Mouse (Mus musculus): ENCODE data around the gene Tbx21. TPM values are rescaled to one million over a fixed set of nuclear protein-coding genes. Genes with fewer than 3 reads are reported as not detected.

Tbx21 gene
- polyA plus RNA-seq, 1 experiment from 2014 or later = not detected

DNA sequence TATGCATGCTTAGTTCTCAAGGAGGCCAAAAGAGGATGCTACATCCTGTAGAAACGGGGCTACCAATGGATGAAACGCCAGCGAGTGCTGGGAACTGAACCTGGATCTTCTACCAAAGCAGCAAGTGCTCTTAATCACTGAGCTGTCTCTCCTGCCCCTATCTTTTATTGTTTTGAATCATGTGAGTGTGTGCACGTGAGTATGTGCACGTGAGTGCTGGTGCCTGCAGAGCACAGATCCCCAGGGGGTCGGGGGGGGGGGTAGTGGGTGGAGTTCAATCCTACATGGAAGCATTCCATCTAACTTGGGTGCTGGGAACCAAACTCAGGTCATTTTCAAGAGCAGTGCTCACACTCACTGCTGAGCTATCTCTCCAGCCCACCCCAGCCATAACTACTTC, 28.8 kb downstream of the Tbx21 start:
- DNase-seq (ENCODE audit: low spot score) (no peak), ATAC-seq (replicated peaks; ENCODE audit: insufficient number of reproducible peaks, low FRiP score, low TSS enrichment, low read depth) (no peak)
- no peaks in the 10 kb centered on the region for H3K27me3 ChIP-seq (ENCODE audit: control insufficient read depth, insufficient read depth, low read length)
- no peak overlapping the region for H3K4me3 ChIP-seq (ENCODE audit: low read depth, low read length)
- no peaks in the 10 kb centered on the region for H3K9me3 ChIP-seq (replicated peaks; ENCODE audit: control insufficient read depth, low read length)
- 73% methylated on average over 6 of the region's 6 CpGs for WGBS
- no peaks in the 10 kb centered on the region for H3K4me1 ChIP-seq (ENCODE audit: control insufficient read depth, insufficient read depth, low read length)
- no peak overlapping the region for H3K4me2 ChIP-seq (ENCODE audit: low read depth, low read length)
- H3K9ac ChIP-seq (replicated peaks; ENCODE audit: low read length) = no peak overlapping the region
- H3K27ac ChIP-seq (replicated peaks; ENCODE audit: low read depth, low read length) = no peak overlapping the region
- no peaks in the 10 kb centered on the region for H3K36me3 ChIP-seq (replicated peaks; ENCODE audit: control insufficient read depth, insufficient read depth, low read depth, low read length)

DNA sequence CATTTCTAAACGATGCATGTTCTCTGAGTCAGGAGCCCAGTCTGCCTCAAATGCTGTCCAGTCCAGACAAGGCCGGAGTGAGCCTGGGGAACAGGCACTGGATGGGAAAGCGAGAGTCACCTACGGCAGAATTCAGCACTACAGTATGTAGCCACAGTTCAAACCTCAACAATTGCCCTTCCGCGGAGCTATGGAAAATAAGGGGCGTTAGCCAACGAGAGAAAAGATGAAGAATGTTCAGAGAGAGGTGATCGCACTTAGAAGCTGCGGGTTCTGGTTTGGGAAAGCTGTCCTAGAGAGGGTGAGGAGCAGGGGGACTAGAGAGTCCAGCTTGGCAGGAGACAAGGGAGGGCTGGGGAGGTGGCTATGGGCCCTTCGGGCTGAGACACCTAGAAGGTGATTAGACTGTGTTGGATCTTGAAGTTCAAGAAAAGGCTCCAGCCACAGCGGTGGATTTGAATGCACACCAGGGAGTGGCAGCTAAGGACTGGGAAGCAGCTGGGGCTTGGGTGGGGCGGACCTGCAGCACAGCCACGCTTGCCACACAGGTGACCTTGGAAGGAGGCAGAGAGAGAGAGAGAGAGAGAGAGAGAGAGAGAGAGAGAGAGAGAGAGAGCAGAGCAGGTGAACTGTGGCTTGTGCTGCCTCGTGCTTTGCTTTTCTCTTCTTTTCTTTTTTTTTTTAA, 30.2 kb downstream of the Tbx21 start:
- Histone ChIP-seq H3K4me2 (ENCODE audit: low read depth, low read length) (no peak overlapping the region), H3K9me3 (replicated peaks; ENCODE audit: control insufficient read depth, low read length) (no peaks in the 10 kb centered on the region), H3K27me3 (ENCODE audit: control insufficient read depth, insufficient read depth, low read length) (no peaks in the 10 kb centered on the region), H3K4me3 (ENCODE audit: low read depth, low read length) (no peak overlapping the region), H3K36me3 (replicated peaks; ENCODE audit: control insufficient read depth, insufficient read depth, low read depth, low read length) (no peaks in the 10 kb centered on the region), H3K27ac (replicated peaks; ENCODE audit: low read depth, low read length) (no peak overlapping the region), H3K9ac (replicated peaks; ENCODE audit: low read length) (no peak overlapping the region), H3K4me1 (ENCODE audit: control insufficient read depth, insufficient read depth, low read length) (no peaks in the 10 kb centered on the region)
- 87% methylated on average over 15 of the region's 15 CpGs for WGBS
- DNase-seq (ENCODE audit: low spot score) (no peak), ATAC-seq (replicated peaks; ENCODE audit: insufficient number of reproducible peaks, low FRiP score, low TSS enrichment, low read depth) (no peak)

DNA sequence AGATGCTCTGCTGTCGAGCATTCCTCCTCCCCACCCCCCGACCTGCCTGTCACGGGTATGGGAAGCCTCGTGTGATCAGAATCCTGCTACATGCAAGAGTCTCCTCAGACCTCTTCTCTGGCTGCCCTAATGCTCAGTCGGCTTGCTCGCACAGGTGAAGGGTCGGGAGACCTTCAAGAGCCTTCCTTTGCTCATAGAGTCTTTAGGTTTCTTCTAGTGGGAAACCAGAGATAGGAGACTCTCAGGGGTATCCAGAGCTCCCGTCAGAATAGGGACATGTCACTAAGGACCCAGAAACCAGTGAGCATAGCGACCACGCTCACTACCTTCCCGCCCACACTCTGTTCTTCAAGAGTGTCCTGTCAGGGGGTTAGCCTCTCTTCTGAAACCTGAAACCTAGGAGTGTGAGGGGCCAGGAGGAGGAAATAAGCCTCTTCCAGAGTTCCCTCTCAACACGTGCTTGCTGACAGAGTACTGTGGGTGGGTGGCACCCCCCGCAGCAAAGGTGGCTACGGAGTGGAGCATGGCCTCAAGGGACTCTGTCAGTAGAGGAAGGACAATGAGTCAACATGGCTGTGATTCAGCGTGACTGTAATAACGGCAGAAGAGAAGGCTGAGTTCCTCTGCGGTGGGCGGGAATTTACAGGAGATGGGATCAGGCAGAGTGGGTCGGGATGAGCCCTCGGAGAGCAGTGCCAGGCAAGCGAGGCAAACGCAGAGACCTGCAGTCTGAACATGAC, 31.6 kb downstream of the Tbx21 start:
- Histone ChIP-seq H3K36me3 (replicated peaks; ENCODE audit: control insufficient read depth, insufficient read depth, low read depth, low read length) (no peaks in the 10 kb centered on the region), H3K27ac (replicated peaks; ENCODE audit: low read depth, low read length) (no peak overlapping the region), H3K4me2 (ENCODE audit: low read depth, low read length) (no peak overlapping the region), H3K27me3 (ENCODE audit: control insufficient read depth, insufficient read depth, low read length) (no peaks in the 10 kb centered on the region), H3K9me3 (replicated peaks; ENCODE audit: control insufficient read depth, low read length) (no peaks in the 10 kb centered on the region), H3K4me3 (ENCODE audit: low read depth, low read length) (no peak overlapping the region), H3K9ac (replicated peaks; ENCODE audit: low read length) (no peak overlapping the region), H3K4me1 (ENCODE audit: control insufficient read depth, insufficient read depth, low read length) (no peaks in the 10 kb centered on the region)
- DNase-seq (ENCODE audit: low spot score) (peak; percentile 26), ATAC-seq (replicated peaks; ENCODE audit: insufficient number of reproducible peaks, low FRiP score, low TSS enrichment, low read depth) (no peak)
- WGBS = 30% methylated on average over 22 of the region's 22 CpGs

DNA sequence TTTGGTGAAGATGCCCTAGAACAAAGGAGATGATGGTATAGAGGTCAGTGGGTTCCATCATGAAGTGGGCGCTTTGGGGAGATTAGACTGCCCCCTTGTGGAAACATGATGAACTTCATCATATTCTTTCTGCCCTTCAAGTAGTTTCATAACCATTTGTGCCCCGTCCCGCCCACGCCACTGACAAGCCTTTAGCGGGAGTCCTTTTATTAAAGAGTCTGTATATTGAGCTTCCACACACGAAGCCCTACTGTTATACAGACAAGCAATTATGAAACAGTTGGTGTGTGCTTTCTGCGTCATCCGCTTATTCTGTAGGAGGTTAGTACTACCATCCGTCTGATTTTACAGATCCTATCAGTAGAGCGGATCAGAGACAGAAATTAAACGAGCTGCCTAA, 32.2 kb downstream of the Tbx21 start:
- Histone ChIP-seq H3K4me3 (ENCODE audit: low read depth, low read length) (no peak overlapping the region), H3K27me3 (ENCODE audit: control insufficient read depth, insufficient read depth, low read length) (no peaks in the 10 kb centered on the region), H3K27ac (replicated peaks; ENCODE audit: low read depth, low read length) (no peak overlapping the region), H3K9me3 (replicated peaks; ENCODE audit: control insufficient read depth, low read length) (no peaks in the 10 kb centered on the region), H3K4me2 (ENCODE audit: low read depth, low read length) (no peak overlapping the region), H3K4me1 (ENCODE audit: control insufficient read depth, insufficient read depth, low read length) (no peaks in the 10 kb centered on the region), H3K36me3 (replicated peaks; ENCODE audit: control insufficient read depth, insufficient read depth, low read depth, low read length) (no peaks in the 10 kb centered on the region), H3K9ac (replicated peaks; ENCODE audit: low read length) (no peak overlapping the region)
- WGBS = 43% methylated on average over 11 of the region's 11 CpGs
- DNase-seq (ENCODE audit: low spot score) (peak; percentile 63), ATAC-seq (replicated peaks; ENCODE audit: insufficient number of reproducible peaks, low FRiP score, low TSS enrichment, low read depth) (no peak)

DNA sequence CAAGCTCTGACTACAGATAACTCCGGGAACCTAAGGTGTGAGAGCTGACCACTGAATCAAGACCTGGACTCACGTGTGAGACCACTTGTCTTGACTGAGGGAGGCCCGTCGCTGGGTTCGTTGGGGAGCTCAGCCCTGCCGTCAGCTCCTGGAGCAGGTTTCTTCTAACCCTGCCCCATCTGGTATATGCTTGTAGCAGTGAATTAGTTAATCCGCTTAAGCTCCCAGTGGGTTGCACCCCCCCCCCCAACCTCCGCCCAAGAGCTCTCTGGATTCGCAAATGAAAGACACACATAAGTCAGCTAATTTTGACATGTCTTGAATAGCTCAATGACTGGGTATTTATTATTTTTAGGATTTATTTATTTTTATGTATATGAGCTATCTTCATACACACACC, 34.8 kb downstream of the Tbx21 start:
- no peak for DNase-seq (ENCODE audit: low spot score)
- Histone ChIP-seq H3K27me3 (ENCODE audit: control insufficient read depth, insufficient read depth, low read length) (no peaks in the 10 kb centered on the region), H3K36me3 (replicated peaks; ENCODE audit: control insufficient read depth, insufficient read depth, low read depth, low read length) (no peaks in the 10 kb centered on the region), H3K4me2 (ENCODE audit: low read depth, low read length) (no peak overlapping the region), H3K27ac (replicated peaks; ENCODE audit: low read depth, low read length) (no peak overlapping the region), H3K4me3 (ENCODE audit: low read depth, low read length) (no peak overlapping the region), H3K9me3 (replicated peaks; ENCODE audit: control insufficient read depth, low read length) (no peaks in the 10 kb centered on the region), H3K9ac (replicated peaks; ENCODE audit: low read length) (no peak overlapping the region), H3K4me1 (ENCODE audit: control insufficient read depth, insufficient read depth, low read length) (no peaks in the 10 kb centered on the region)
- no peak for ATAC-seq (replicated peaks; ENCODE audit: insufficient number of reproducible peaks, low FRiP score, low TSS enrichment, low read depth)
- WGBS = 33% methylated on average over 9 of the region's 9 CpGs

DNA sequence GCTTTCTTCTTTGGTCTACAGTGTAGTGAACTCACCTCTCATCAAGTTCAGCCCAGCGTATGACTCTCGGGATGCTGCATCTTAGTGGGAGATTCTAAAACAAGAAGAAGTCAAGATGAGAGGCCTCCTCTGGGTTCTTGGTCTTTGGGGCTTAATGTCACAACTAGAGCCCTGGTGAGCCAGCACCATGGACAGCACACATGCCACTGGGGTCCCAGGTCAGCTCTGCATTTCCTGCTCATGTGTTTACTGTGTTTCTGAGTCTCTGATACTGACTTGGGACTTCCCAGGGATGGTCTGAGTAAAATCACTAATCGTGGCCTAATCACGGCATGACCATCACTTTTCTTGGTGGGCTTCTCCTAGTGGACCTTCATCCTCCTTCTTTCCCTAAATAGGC, 36.4 kb downstream of the Tbx21 start:
- Histone ChIP-seq H3K36me3 (replicated peaks; ENCODE audit: control insufficient read depth, insufficient read depth, low read depth, low read length) (no peaks in the 10 kb centered on the region), H3K9ac (replicated peaks; ENCODE audit: low read length) (no peak overlapping the region), H3K4me1 (ENCODE audit: control insufficient read depth, insufficient read depth, low read length) (no peaks in the 10 kb centered on the region), H3K4me2 (ENCODE audit: low read depth, low read length) (no peak overlapping the region), H3K9me3 (replicated peaks; ENCODE audit: control insufficient read depth, low read length) (no peaks in the 10 kb centered on the region), H3K27me3 (ENCODE audit: control insufficient read depth, insufficient read depth, low read length) (no peaks in the 10 kb centered on the region), H3K4me3 (ENCODE audit: low read depth, low read length) (no peak overlapping the region), H3K27ac (replicated peaks; ENCODE audit: low read depth, low read length) (no peak overlapping the region)
- DNase-seq (ENCODE audit: low spot score) = peak; percentile 71
- no peak for ATAC-seq (replicated peaks; ENCODE audit: insufficient number of reproducible peaks, low FRiP score, low TSS enrichment, low read depth)
- WGBS = 54% methylated on average over 4 of the region's 4 CpGs

DNA sequence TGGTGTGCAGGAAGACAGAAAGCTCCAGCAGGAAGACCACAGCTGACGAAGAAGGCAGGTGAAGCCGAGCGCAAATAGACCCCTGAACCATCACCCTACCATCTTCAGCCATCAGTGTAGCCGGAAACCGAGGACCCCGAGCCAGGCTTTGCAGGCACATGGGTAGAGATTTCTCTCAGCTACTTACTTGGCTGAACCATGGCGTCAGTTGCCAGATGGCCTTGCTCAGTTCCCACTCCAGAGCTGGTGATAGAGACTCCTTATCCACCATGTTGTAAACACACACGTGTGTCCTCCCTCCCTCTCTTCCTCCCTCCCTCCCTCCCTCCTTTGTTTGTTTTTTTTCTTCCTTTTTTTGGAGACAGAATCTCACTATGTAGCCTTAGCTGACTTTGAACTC, 40.9 kb downstream of the Tbx21 start:
- Histone ChIP-seq H3K36me3 (replicated peaks; ENCODE audit: control insufficient read depth, insufficient read depth, low read depth, low read length) (no peaks in the 10 kb centered on the region), H3K4me3 (ENCODE audit: low read depth, low read length) (no peak overlapping the region), H3K27ac (replicated peaks; ENCODE audit: low read depth, low read length) (no peak overlapping the region), H3K4me1 (ENCODE audit: control insufficient read depth, insufficient read depth, low read length) (no peaks in the 10 kb centered on the region), H3K9me3 (replicated peaks; ENCODE audit: control insufficient read depth, low read length) (no peaks in the 10 kb centered on the region), H3K27me3 (ENCODE audit: control insufficient read depth, insufficient read depth, low read length) (no peaks in the 10 kb centered on the region), H3K9ac (replicated peaks; ENCODE audit: low read length) (no peak overlapping the region), H3K4me2 (ENCODE audit: low read depth, low read length) (no peak overlapping the region)
- ATAC-seq (replicated peaks; ENCODE audit: insufficient number of reproducible peaks, low FRiP score, low TSS enrichment, low read depth) (no peak), DNase-seq (ENCODE audit: low spot score) (no peak)
- WGBS = 75% methylated on average over 8 of the region's 8 CpGs

DNA sequence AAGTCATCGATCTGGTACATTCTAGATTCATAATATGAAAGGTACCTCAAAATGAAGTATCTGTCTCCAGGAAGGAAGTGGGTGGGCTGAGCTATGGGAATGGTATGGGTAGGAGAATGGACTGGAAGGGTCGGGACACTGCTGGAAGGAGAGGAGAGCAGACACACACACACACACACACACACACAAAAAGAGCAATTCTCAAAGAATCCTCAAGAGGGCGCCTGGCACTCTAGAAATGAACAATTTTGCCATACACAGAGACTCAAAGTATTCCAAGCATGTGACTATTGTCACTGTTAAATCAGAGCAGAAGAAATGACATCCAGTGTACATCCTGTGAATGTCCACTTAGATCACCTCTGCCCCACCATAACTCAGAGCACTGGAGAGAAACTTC, 42.6 kb downstream of the Tbx21 start:
- 23% methylated on average over 3 of the region's 3 CpGs for WGBS

More for the DNA sequence above, 42.6 kb downstream of the Tbx21 start:
- DNase-seq (ENCODE audit: low spot score) = peak; percentile 76
- H3K9ac ChIP-seq (replicated peaks; ENCODE audit: low read length) = no peak overlapping the region; the same call in 1 of the 2 replicates
- no peaks in the 10 kb centered on the region for H3K9me3 ChIP-seq (replicated peaks; ENCODE audit: control insufficient read depth, low read length)
- ATAC-seq (replicated peaks; ENCODE audit: insufficient number of reproducible peaks, low FRiP score, low TSS enrichment, low read depth) = no peak
- H3K27ac ChIP-seq (replicated peaks; ENCODE audit: low read depth, low read length) = no peak overlapping the region
- no peaks in the 10 kb centered on the region for H3K36me3 ChIP-seq (replicated peaks; ENCODE audit: control insufficient read depth, insufficient read depth, low read depth, low read length)
- no peaks in the 10 kb centered on the region for H3K27me3 ChIP-seq (ENCODE audit: control insufficient read depth, insufficient read depth, low read length)
- no peak overlapping the region for H3K4me3 ChIP-seq (ENCODE audit: low read depth, low read length)
- no peak overlapping the region for H3K4me2 ChIP-seq (ENCODE audit: low read depth, low read length)
- H3K4me1 ChIP-seq (ENCODE audit: control insufficient read depth, insufficient read depth, low read length) = no peaks in the 10 kb centered on the region
